ENCODE assay signal across 12 mouse cellular contexts in the genomic region with DNA sequence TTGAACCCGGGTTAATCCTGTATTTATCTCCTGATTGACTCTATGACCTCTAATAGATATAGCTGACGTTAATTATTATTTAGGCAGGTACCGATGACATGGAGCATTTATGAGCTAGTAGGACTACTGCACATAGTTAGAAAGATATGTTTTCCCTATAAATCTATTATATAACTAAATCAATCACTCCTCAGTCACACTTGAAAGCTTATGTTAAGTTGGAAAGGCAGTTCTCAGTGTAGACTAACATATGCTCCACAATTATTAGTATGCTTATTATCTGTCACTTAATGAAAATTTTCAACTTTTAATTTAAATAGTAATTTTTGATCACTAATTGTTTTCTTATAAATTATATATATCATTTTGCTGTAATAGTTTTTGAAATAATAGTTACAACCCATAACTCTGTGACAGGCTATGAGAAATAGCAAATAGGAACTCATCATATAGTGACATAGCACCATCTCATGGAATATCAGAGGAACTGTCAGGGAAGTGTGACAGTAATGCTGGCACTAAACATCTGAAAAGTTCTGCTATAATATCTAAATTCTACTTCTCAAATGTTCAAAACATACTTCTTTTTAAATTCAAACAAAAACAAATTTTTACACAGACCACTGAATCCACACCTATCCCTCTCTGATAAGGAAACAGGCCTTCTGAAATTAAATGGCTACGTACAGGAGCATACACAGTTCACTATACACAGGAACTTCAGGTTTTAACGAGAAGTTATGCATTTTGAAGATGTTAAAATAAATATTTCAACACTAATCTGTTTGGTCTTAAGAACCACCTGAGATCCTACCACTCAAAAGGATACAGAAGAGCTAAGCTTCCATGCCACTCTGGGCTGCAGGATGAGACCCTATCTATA.
DNase-seq lines count a peak whose midpoint lies in the region; ATAC-seq and TF ChIP-seq lines count a peak whose summit lies in the region.
"Had no signal": no experiment of that assay in that cellular context is flagged by ENCODE, and none has a peak within 500 bp of the region (broad histone marks: within the 10 kb centered on the region; RNA-seq: fewer than 3 reads in every experiment).

No protein-coding gene starts in this region.

- ATAC-seq in lung, embryonic 14.5 days (ENCODE audit: insufficient read depth): no peak
- ATAC-seq in forebrain, embryonic 16.5 days: peak; percentile 85
- no peak for ATAC-seq in kidney, embryonic 14.5 days (ENCODE audit: low FRiP score, low TSS enrichment)

- no peaks in the 10 kb centered on the region for H3K36me3 ChIP-seq in lung, embryonic 14.5 days (ENCODE audit: insufficient read depth)
- H3K36me3 ChIP-seq in forebrain, embryonic 16.5 days (ENCODE audit: control insufficient read depth, insufficient read depth): no peaks in the 10 kb centered on the region
- no peaks in the 10 kb centered on the region for H3K36me3 ChIP-seq in kidney, embryonic 14.5 days (ENCODE audit: control insufficient read depth, insufficient read depth, low read length)
- H3K36me3 ChIP-seq: embryonic facial prominence, embryonic 12.5 days had no signal

- WGBS in lung, embryonic 14.5 days: 67% methylated on average over 5 of the region's 5 CpGs
- 63% methylated on average over 5 of the region's 5 CpGs for WGBS in lung, adult 2 months
- WGBS in forebrain, embryonic 16.5 days: 84% methylated on average over 5 of the region's 5 CpGs
- WGBS in kidney, embryonic 14.5 days: 74% methylated on average over 5 of the region's 5 CpGs

- no peak overlapping the region for H3K9ac ChIP-seq in lung, embryonic 14.5 days
- H3K9ac ChIP-seq in forebrain, embryonic 16.5 days (replicated peaks; ENCODE audit: low read depth, low read length): no peak overlapping the region
- H3K9ac ChIP-seq in kidney, embryonic 14.5 days (ENCODE audit: low read depth, low read length): no peak overlapping the region
- H3K9ac ChIP-seq: embryonic facial prominence, embryonic 12.5 days had no signal

- no peak for TF ChIP-seq POLR2A in lung, adult 2 months (IDR thresholded peaks at IDR 0.05; ENCODE audit: borderline replicate concordance, extremely low read depth, low read depth, low read length)

- H3K9me3 ChIP-seq in lung, embryonic 14.5 days (ENCODE audit: low read depth, low read length): no peaks in the 10 kb centered on the region
- no peaks in the 10 kb centered on the region for H3K9me3 ChIP-seq in forebrain, embryonic 16.5 days (ENCODE audit: control insufficient read depth, low read length)
- H3K9me3 ChIP-seq in kidney, embryonic 14.5 days (ENCODE audit: control insufficient read depth, low read length): no peaks in the 10 kb centered on the region
- H3K9me3 ChIP-seq: embryonic facial prominence, embryonic 12.5 days had no signal

- H3K27ac ChIP-seq in gastrocnemius, adult 2 months: no peak overlapping the region
- H3K27ac ChIP-seq in lung, embryonic 14.5 days (ENCODE audit: low read depth): no peak overlapping the region
- H3K27ac ChIP-seq in forebrain, embryonic 16.5 days (ENCODE audit: low read length): no peak overlapping the region
- no peak overlapping the region for H3K27ac ChIP-seq in kidney, embryonic 14.5 days (ENCODE audit: low read depth, low read length)
- H3K27ac ChIP-seq: embryonic facial prominence, embryonic 12.5 days had no signal

- no peak overlapping the region for H3K4me2 ChIP-seq in lung, embryonic 14.5 days
- no peak overlapping the region for H3K4me2 ChIP-seq in forebrain, embryonic 16.5 days (ENCODE audit: low read length)
- H3K4me2 ChIP-seq in kidney, embryonic 14.5 days (replicated peaks; ENCODE audit: low read depth, low read length): no peak overlapping the region
- H3K4me2 ChIP-seq: embryonic facial prominence, embryonic 12.5 days had no signal

- no peak for DNase-seq in gastrocnemius, adult 2 months
- no peak for DNase-seq in gastrocnemius, adult 8-10 months (ENCODE audit: low spot score in 2 of 2)
- DNase-seq in lung, embryonic 14.5 days: peak; percentile 47
- DNase-seq in lung, adult 2 months: no peak
- DNase-seq in retina, postnatal 1 day: peak; percentile 6
- DNase-seq in kidney, adult 18-20 months: no peak
- DNase-seq: kidney, adult 2 months; lung, postnatal 10 days had no signal

- no peaks in the 10 kb centered on the region for H3K27me3 ChIP-seq in lung, embryonic 14.5 days (ENCODE audit: insufficient read depth, low read length)
- no peaks in the 10 kb centered on the region for H3K27me3 ChIP-seq in forebrain, embryonic 16.5 days (replicated peaks; ENCODE audit: control insufficient read depth, insufficient read depth, low read length)
- no peaks in the 10 kb centered on the region for H3K27me3 ChIP-seq in kidney, embryonic 14.5 days (ENCODE audit: control insufficient read depth, insufficient read depth, low read length)
- H3K27me3 ChIP-seq: embryonic facial prominence, embryonic 12.5 days had no signal

- intact Hi-C loops in gastrocnemius, adult 2 months (cut with DNase I): loop anchor here (10.0 kb wide), 1 partner anchor 555 kb away; no protein-coding TSS in a partner anchor

- no peak overlapping the region for H3K4me3 ChIP-seq in gastrocnemius, adult 2 months
- no peak overlapping the region for H3K4me3 ChIP-seq in lung, embryonic 14.5 days (ENCODE audit: low read depth, low read length)
- no peak overlapping the region for H3K4me3 ChIP-seq in lung, adult 2 months (replicated peaks; ENCODE audit: extremely low read depth, low read depth, low read length)
- H3K4me3 ChIP-seq in forebrain, embryonic 16.5 days (replicated peaks; ENCODE audit: low read length): no peak overlapping the region
- H3K4me3 ChIP-seq in kidney, embryonic 14.5 days (ENCODE audit: low read length): no peak overlapping the region
- H3K4me3 ChIP-seq: embryonic facial prominence, embryonic 12.5 days; myocyte had no signal

- TF ChIP-seq CTCF in gastrocnemius, adult 2 months (IDR thresholded peaks at IDR 0.05): peak; percentile 37
- peak; percentile 61 for TF ChIP-seq CTCF in lung, embryonic 14.5 days (IDR thresholded peaks at IDR 0.05; ENCODE audit: low read depth)
- TF ChIP-seq CTCF in lung, adult 2 months (IDR thresholded peaks at IDR 0.05; ENCODE audit: insufficient read depth, low read length): no peak

- H3K4me1 ChIP-seq in lung, embryonic 14.5 days (ENCODE audit: insufficient read depth): no peaks in the 10 kb centered on the region
- H3K4me1 ChIP-seq in lung, adult 2 months (ENCODE audit: control insufficient read depth, insufficient read depth, low read length): no peaks in the 10 kb centered on the region
- no peaks in the 10 kb centered on the region for H3K4me1 ChIP-seq in forebrain, embryonic 16.5 days (replicated peaks; ENCODE audit: control insufficient read depth, insufficient read depth, low read length)
- H3K4me1 ChIP-seq in kidney, embryonic 14.5 days (ENCODE audit: control insufficient read depth, insufficient read depth, low read length): no peaks in the 10 kb centered on the region
- H3K4me1 ChIP-seq: embryonic facial prominence, embryonic 12.5 days had no signal

Comparison
In these comparisons a context has a peak if more than half of its experiments do, and no peak if none do; other contexts are left out.
1. DNase-seq: peak in lung, embryonic 14.5 days (single experiment) and retina, postnatal 1 day (single experiment); none in gastrocnemius, adult 2 months (single experiment), gastrocnemius, adult 8-10 months (0 of 2), lung, adult 2 months (single experiment) and kidney, adult 18-20 months (single experiment).